Mouse (Mus musculus): ENCODE data around the gene Ptgdr2.

GRCm38 (mm10) chr19:10905728-10906000, 31.3 kb upstream of the Ptgdr2 start:
- no peak for TF ChIP-seq POLR2A (IDR thresholded peaks at IDR 0.05; ENCODE audit: control insufficient read depth, low read depth, low read length)
- TF ChIP-seq CTCF (IDR thresholded peaks at IDR 0.05; ENCODE audit: control insufficient read depth, insufficient read depth, insufficient replicate concordance, low read depth, low read length), result no peak
